Mouse (Mus musculus) liver, embryonic 14.5 days (tissue): ENCODE measurements around the gene Usp8. TPM values are rescaled to one million over a fixed set of nuclear protein-coding genes. Genes with fewer than 3 reads are reported as not detected.

ENCODE experiments used
- ATAC-seq: fragments of 200-750 bp; cut with Nextera tagmentation; 2 replicates; pipeline ENCODE4 v1.8.0; 2017; ENCODE audit warnings: moderate number of reproducible peaks, mild to moderate bottlenecking, moderate library complexity; ENCODE audit not compliant: insufficient read depth
- DNase-seq, 3 experiments: peaks; one replicate each; pipeline ENCODE4 v3.0.0-alpha.2; 2012 to 2013; ENCODE audit warnings: low read depth in 3 of 3, low spot score in 3 of 3
- H3K27ac ChIP-seq: fragments of 300-500 bp; sonication (generic); 2 replicates; pipeline ENCODE4 v1.5.1; 2014; ENCODE audit warnings: moderate library complexity, mild to moderate bottlenecking, control low read depth, inconsistent platforms
- H3K27me3 ChIP-seq: fragments of 300-500 bp; sonication (generic); 2 replicates; pipeline ENCODE4 v1.6.1; 2014; ENCODE audit warnings: mild to moderate bottlenecking, low read length, moderate library complexity; ENCODE audit not compliant: control insufficient read depth, insufficient read depth
- H3K36me3 ChIP-seq: fragments of 300-500 bp; sonication (generic); replicated peaks from 2 replicates; pipeline ENCODE4 v1.6.1; 2014; ENCODE audit warnings: low read depth; ENCODE audit not compliant: control insufficient read depth, insufficient read depth
- H3K4me1 ChIP-seq, 2 experiments: fragments of 200-500 bp in 1 of 2; fragments of 300-500 bp in 1 of 2; sonication (generic) in 1 of 2; replicated peaks; 2 replicates each; pipeline ENCODE4 v1.6.1; 2012 to 2014; ENCODE audit warnings: antibody characterized with exemption in 1 of 2, inconsistent platforms in 1 of 2, low read length in 1 of 2; ENCODE audit not compliant: control insufficient read depth in 2 of 2, insufficient read depth in 2 of 2
- H3K4me2 ChIP-seq: fragments of 300-500 bp; sonication (generic); 2 replicates; pipeline ENCODE4 v1.6.1; 2014; ENCODE audit warnings: low read depth, mild to moderate bottlenecking, control low read depth, moderate library complexity
- H3K4me3 ChIP-seq, 2 experiments: fragments of 200-500 bp in 1 of 2; fragments of 300-500 bp in 1 of 2; sonication (generic) in 1 of 2; 2 replicates each; pipeline ENCODE4 v1.5.1; 2012 to 2014; ENCODE audit warnings: low read depth in 2 of 2, low read length in 2 of 2, mild to moderate bottlenecking in 2 of 2, control low read depth in 1 of 2, inconsistent platforms in 1 of 2, moderate library complexity in 1 of 2; ENCODE audit not compliant: insufficient read depth in 1 of 2
- H3K9ac ChIP-seq: fragments of 300-500 bp; sonication (generic); replicated peaks from 2 replicates; pipeline ENCODE4 v1.6.1; 2014; ENCODE audit warnings: mild to moderate bottlenecking, control low read depth, moderate library complexity
- H3K9me3 ChIP-seq: fragments of 300-500 bp; sonication (generic); 2 replicates; pipeline ENCODE4 v1.6.1; 2016; ENCODE audit warnings: low read length, mixed read lengths; ENCODE audit not compliant: control insufficient read depth
- CTCF ChIP-seq: IDR thresholded peaks from 2 replicates; pipeline ENCODE4 v1.5.1; 2016; ENCODE audit warnings: antibody characterized with exemption, low read depth, control low read depth
- EP300 ChIP-seq: IDR thresholded peaks from 2 replicates; pipeline ENCODE4 v1.6.1; 2016; ENCODE audit warnings: antibody characterized with exemption, low read depth
- WGBS: fragments of 180-500 bp; shearing (Covaris S2); extraction: QIAGEN DNeasy Blood & Tissue Kit; methylation state at CpG from one replicate; pipeline ENCODE4 v1.1.7; 2014; ENCODE audit not compliant: insufficient replicate concordance; 5-methylcytosine and 5-hydroxymethylcytosine counted together
- polyA plus RNA-seq, 2 experiments: library from polyadenylated mRNA; depleted of rRNA in 1 of 2; stranded (reverse) in 1 of 2; unstranded in 1 of 2; fragments of >200 nt; fragmentation: Nextera tagmentation in 1 of 2; extraction: Ambion mirVana in 1 of 2; gene quantifications; 2 replicates each; pipeline versions ENCODE4 v1.2.1 to v1.2.3; 2012 to 2014

The Usp8 gene
- polyA plus RNA-seq, 2 experiments, result 12.1 to 17.8 TPM

GRCm38 (mm10) chr2:126783370-126783769, 76.2 kb downstream of the Usp8 start, which contains the start of gene Usp50:
Gene Usp50 (minus strand): TSS chr2:126783470.
- 45% methylated on average over 4 of the region's 4 CpGs for WGBS
- Histone ChIP-seq H3K9ac (no peak within 1 kb of the TSS), H3K36me3 (no peaks in the 10 kb centered on the region), H3K4me2 (no peak within 1 kb of the TSS), H3K27ac (no peak within 1 kb of the TSS), H3K4me1 (0 out of 4 replicates have a peak, but pooled peaks cover 0 to 2% of the 10 kb centered on the region in 2 experiments), H3K9me3 (no peaks in the 10 kb centered on the region), H3K27me3 (no peaks in the 10 kb centered on the region), H3K4me3 (no peak within 1 kb of the TSS)
- ATAC-seq (no peak), DNase-seq (no peak)
- TF ChIP-seq EP300, result no peak
- no peak for TF ChIP-seq CTCF

- H3K9me3 ChIP-seq, result no peaks in the 10 kb centered on the region
- H3K9ac ChIP-seq, result no peak overlapping the region
- H3K27me3 ChIP-seq, result no peaks in the 10 kb centered on the region
- H3K36me3 ChIP-seq, result peaks cover 4% of the 10 kb centered on the region; the same call in 1 of the 2 replicates
- H3K27ac ChIP-seq, result no peak overlapping the region
- TF ChIP-seq EP300 (no peak), CTCF (no peak)
- WGBS, result 41% methylated on average over 9 of the region's 9 CpGs
- DNase-seq, result no peak
- H3K4me2 ChIP-seq, result no peak overlapping the region
- H3K4me3 ChIP-seq, result no peak overlapping the region
- ATAC-seq, result no peak
- H3K4me1 ChIP-seq, result no peaks in the 10 kb centered on the region
Observed at GRCm38 (mm10) chr2:126787721-126788342, 80.7 kb downstream of the Usp8 start.

GRCm38 (mm10) chr2:126792611-126793010, 85.5 kb downstream of the Usp8 start:
- Histone ChIP-seq H3K4me2 (no peak overlapping the region), H3K4me3 (no peak overlapping the region), H3K9me3 (no peaks in the 10 kb centered on the region), H3K27me3 (no peaks in the 10 kb centered on the region), H3K36me3 (peaks cover 15% of the 10 kb centered on the region), H3K4me1 (no peaks in the 10 kb centered on the region), H3K9ac (no peak overlapping the region), H3K27ac (no peak overlapping the region)
- 52% methylated on average over 5 of the region's 5 CpGs for WGBS
- ATAC-seq (no peak), DNase-seq (no peak)
- TF ChIP-seq CTCF (no peak), EP300 (no peak)

- no peak overlapping the region for H3K27ac ChIP-seq
- H3K27me3 ChIP-seq, result no peaks in the 10 kb centered on the region
- no peaks in the 10 kb centered on the region for H3K4me1 ChIP-seq
- ATAC-seq, result no peak
- WGBS, result 79% methylated on average over 3 of the region's 3 CpGs
- H3K4me3 ChIP-seq, result no peak overlapping the region
- no peak for DNase-seq
- no peak overlapping the region for H3K4me2 ChIP-seq
- peaks cover 28% of the 10 kb centered on the region for H3K36me3 ChIP-seq
- TF ChIP-seq CTCF, result peak; percentile 66
- no peak for TF ChIP-seq EP300
- H3K9me3 ChIP-seq, result no peaks in the 10 kb centered on the region
- H3K9ac ChIP-seq, result no peak overlapping the region
Observed at GRCm38 (mm10) chr2:126795708-126796107, 88.6 kb downstream of the Usp8 start.

DNA sequence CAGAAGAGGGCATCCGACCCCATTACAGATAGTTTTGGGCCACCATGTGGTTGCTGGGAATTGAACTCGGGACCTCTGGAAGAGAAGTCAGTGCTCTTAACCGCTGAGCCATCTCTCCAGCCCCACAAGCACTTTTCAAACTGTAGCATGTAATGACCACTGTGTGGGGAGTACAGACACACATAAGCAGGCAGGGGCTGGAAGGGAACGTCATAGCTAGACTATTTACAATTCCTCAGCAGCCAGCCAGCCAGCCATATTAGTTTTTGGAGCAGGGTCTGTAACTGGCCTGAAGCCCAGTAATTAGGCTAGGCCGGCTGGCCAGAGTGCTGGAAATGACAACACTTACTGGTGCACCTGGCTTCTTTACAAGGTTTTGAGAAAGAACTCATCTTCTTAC, 91.3 kb downstream of the Usp8 start:
- 81% methylated on average over 5 of the region's 5 CpGs for WGBS
- no peaks in the 10 kb centered on the region for H3K4me1 ChIP-seq
- H3K9me3 ChIP-seq, result no peaks in the 10 kb centered on the region
- H3K36me3 ChIP-seq, result peaks cover 29% of the 10 kb centered on the region
- ATAC-seq, result no peak
- TF ChIP-seq EP300, result no peak
- TF ChIP-seq CTCF, result no peak
- DNase-seq, result no peak
- H3K4me2 ChIP-seq, result no peak overlapping the region
- no peak overlapping the region for H3K27ac ChIP-seq
- H3K27me3 ChIP-seq, result no peaks in the 10 kb centered on the region
- H3K9ac ChIP-seq, result no peak overlapping the region
- H3K4me3 ChIP-seq, result no peak overlapping the region
